Mouse (Mus musculus) forebrain, postnatal 0 days (tissue): ENCODE measurements around the gene Acaca. TPM values are rescaled to one million over a fixed set of nuclear protein-coding genes. Genes with fewer than 3 reads are reported as not detected.
A peak's percentile ranks its signal among the peaks of the same experiment; 100 is the strongest.
"Not testable (repeated sequence)": the region's sequence is repeated elsewhere in the genome, so short reads cannot be mapped to it uniquely, and the experiment has no call there.

ENCODE experiments used
- ATAC-seq: fragments of 200-750 bp; cut with Nextera tagmentation; 2 replicates; pipeline ENCODE4 v1.8.0; 2017; ENCODE audit warnings: mild to moderate bottlenecking, moderate library complexity
- DNase-seq: peaks from one replicate; pipeline ENCODE4 v3.0.0-alpha.2; 2015
- H3K27ac ChIP-seq: fragments of 300-500 bp; sonication (generic); 2 replicates; pipeline ENCODE4 v1.5.1; 2014; ENCODE audit warnings: low read depth, mild to moderate bottlenecking, antibody characterized with exemption, low read length, moderate library complexity, mixed read lengths
- H3K27me3 ChIP-seq: fragments of 300-500 bp; sonication (generic); 2 replicates; pipeline ENCODE4 v1.6.1; 2014; ENCODE audit warnings: mild to moderate bottlenecking, low read length, mixed read lengths; ENCODE audit not compliant: insufficient read depth
- H3K36me3 ChIP-seq: fragments of 300-500 bp; sonication (generic); 2 replicates; pipeline ENCODE4 v1.6.1; 2014; ENCODE audit warnings: mild to moderate bottlenecking, moderate library complexity; ENCODE audit not compliant: insufficient read depth
- H3K4me1 ChIP-seq: fragments of 300-500 bp; sonication (generic); 2 replicates; pipeline ENCODE4 v1.6.1; 2014; ENCODE audit warnings: antibody characterized with exemption; ENCODE audit not compliant: insufficient read depth
- H3K4me2 ChIP-seq: fragments of 300-500 bp; sonication (generic); 2 replicates; pipeline ENCODE4 v1.6.1; 2014; ENCODE audit warnings: low read depth, mild to moderate bottlenecking, moderate library complexity
- H3K4me3 ChIP-seq: fragments of 300-500 bp; sonication (generic); 2 replicates; pipeline ENCODE4 v1.5.1; 2014; ENCODE audit warnings: low read depth, low read length, mixed read lengths
- H3K9ac ChIP-seq: fragments of 300-500 bp; sonication (generic); 2 replicates; pipeline ENCODE4 v1.6.1; 2014; ENCODE audit warnings: mild to moderate bottlenecking
- H3K9me3 ChIP-seq: fragments of 300-500 bp; sonication (generic); 2 replicates; pipeline ENCODE4 v1.6.1; 2016; ENCODE audit warnings: low read length
- CTCF ChIP-seq: sonication (generic); IDR thresholded peaks from 2 replicates; pipeline ENCODE4 v1.5.1; 2016; ENCODE audit warnings: antibody characterized with exemption, control low read depth, low read depth
- WGBS: fragments of 180-500 bp; shearing (Covaris S2); extraction: QIAGEN DNeasy Blood & Tissue Kit; methylation state at CpG from one replicate; pipeline ENCODE4 v1.1.7; 2014; 5-methylcytosine and 5-hydroxymethylcytosine counted together
- polyA plus RNA-seq: library from polyadenylated mRNA; unstranded; fragments of >200 nt; fragmentation: Nextera tagmentation; extraction: Ambion mirVana; gene quantifications from 2 replicates; pipeline ENCODE4 v1.2.1, GENCODE M21; 2015
- total RNA-seq: library from RNA; depleted of rRNA; stranded (reverse); fragments of >200 nt; gene quantifications from 2 replicates; pipeline ENCODE4 v1.2.3, GENCODE M21; 2014

The Acaca gene
- total and polyA plus RNA-seq, 2 experiments from 2014 or later, result 16.5 to 200 TPM

DNA sequence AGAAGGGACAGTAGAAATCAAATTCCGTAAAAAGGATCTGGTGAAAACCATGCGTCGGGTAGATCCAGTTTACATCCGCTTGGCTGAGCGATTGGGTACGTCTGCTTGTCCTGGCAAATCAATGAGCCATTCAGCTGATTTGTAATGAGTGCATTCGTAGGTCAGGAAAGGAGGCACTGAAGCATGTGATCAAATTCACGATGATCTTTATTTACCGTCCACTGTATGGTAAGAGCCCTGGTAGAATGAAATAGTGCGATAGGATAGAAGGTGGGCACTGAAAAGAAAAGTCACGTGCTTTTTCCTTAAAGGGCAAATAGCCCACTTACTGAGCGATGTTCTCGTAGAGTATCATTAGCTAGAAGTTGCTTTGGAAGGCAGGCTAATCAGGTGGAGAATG is 253.0 kb downstream of the Acaca start:
- no peaks in the 10 kb centered on the region for H3K27me3 ChIP-seq
- H3K9ac ChIP-seq, result no peak overlapping the region
- ATAC-seq (no peak), DNase-seq (no peak)
- no peaks in the 10 kb centered on the region for H3K4me1 ChIP-seq
- H3K9me3 ChIP-seq, result no peaks in the 10 kb centered on the region
- peaks cover 25% of the 10 kb centered on the region; the same call in 1 of the 2 replicates for H3K36me3 ChIP-seq
- WGBS, result 26% methylated on average over 13 of the region's 13 CpGs
- H3K4me3 ChIP-seq, result no peak overlapping the region
- no peak overlapping the region for H3K27ac ChIP-seq
- TF ChIP-seq CTCF, result no peak
- H3K4me2 ChIP-seq, result no peak overlapping the region

DNA sequence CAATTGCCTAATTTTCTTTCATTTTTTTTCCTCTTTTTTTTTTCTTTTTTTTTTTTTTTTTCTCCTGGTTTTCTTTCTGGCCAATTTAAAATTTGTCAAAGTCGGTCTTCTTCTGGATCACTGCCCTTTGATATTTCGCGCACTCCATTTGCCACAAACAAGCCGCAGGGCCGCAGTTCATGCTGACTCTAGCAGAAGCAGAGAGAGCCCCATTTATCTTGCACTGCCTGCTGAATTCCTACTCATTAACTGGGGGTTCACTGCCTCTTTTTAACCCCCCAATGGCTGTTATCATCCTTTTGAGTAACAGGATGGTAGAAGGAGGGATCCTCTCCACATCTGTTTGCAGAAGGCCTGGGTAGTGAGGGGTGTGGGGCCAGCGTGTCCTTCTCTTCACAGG is 254.4 kb downstream of the Acaca start:
- H3K27ac ChIP-seq, result no peak overlapping the region

DNA sequence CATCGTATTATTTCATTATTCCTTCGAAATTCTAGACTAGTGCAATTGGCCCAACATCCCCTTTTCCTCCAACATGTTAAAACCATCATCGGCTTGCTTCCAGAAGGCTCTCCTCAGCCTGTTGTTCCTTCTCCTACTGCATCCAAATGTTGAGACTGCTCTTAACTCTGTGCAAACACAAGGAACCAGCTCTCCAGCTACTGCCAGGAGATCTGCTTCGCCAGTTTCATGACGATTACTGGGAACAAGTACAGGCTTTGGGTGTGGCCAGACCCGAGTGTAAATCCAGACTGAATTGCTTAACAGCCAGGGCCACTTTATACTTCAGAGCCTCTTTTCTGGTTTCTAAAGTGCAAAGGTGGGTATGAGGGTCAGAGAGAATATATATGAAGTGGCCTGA is 259.9 kb downstream of the Acaca start:
- Histone ChIP-seq H3K4me1 (0 out of 2 replicates have a peak, but pooled peaks cover 3% of the 10 kb centered on the region), H3K36me3 (peaks cover 30% of the 10 kb centered on the region), H3K27ac (no peak overlapping the region), H3K9me3 (no peaks in the 10 kb centered on the region), H3K27me3 (no peaks in the 10 kb centered on the region), H3K4me3 (no peak overlapping the region), H3K4me2 (no peak overlapping the region), H3K9ac (no peak overlapping the region)
- TF ChIP-seq CTCF, result no peak
- WGBS, result 56% methylated on average over 6 of the region's 6 CpGs
- ATAC-seq, result no peak
- DNase-seq, result peak; percentile 27

More for the DNA sequence above, 254.4 kb downstream of the Acaca start:
- ATAC-seq, result no peak
- H3K4me2 ChIP-seq, result no peak overlapping the region
- no peak for DNase-seq
- no peak for TF ChIP-seq CTCF
- H3K36me3 ChIP-seq, result peaks cover 25% of the 10 kb centered on the region; the same call in 1 of the 2 replicates
- WGBS, result 48% methylated on average over 6 of the region's 6 CpGs
- no peak overlapping the region for H3K9ac ChIP-seq
- H3K4me3 ChIP-seq, result no peak overlapping the region
- no peaks in the 10 kb centered on the region for H3K9me3 ChIP-seq
- no peaks in the 10 kb centered on the region for H3K27me3 ChIP-seq
- 0 out of 2 replicates have a peak, but pooled peaks cover 3% of the 10 kb centered on the region for H3K4me1 ChIP-seq

DNA sequence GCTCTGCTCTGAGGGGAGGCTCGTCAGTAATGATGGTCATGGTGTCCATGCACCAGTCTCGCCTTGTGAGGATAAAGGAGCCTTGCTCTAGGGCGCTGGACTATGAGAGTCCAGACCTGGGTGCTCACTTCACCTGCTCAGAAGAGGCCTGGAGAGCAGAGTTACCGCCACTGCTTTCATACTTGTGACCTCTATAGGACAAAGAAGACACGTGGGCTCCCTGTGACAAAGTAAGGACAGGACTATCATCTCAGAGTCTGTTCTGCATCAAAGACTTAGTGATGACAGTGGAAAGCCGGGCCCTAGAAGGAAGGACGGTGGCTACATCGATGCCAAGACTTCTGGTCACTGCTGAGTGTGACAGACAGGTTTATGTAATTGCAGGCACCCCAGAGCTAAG is 261.7 kb downstream of the Acaca start:
- 89% methylated on average over 8 of the region's 8 CpGs for WGBS
- H3K27ac ChIP-seq, result no peak overlapping the region
- DNase-seq, result no peak

DNA sequence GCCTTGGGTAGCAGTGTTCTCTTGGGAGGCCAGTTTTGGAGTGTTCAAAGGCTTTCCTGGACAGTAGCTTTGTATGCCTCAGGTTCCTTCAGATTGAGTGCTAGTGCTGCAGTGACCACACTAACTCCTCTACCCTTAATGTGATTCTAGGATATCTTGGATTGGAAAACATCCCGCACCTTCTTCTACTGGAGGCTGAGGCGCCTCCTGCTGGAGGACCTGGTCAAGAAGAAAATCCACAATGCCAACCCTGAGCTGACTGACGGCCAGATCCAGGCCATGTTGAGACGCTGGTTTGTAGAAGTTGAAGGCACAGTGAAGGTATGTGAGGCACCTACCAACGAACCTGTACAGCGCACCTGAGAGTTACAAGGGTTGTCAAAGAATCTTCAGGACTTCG is 262.6 kb downstream of the Acaca start:
- H3K4me1 ChIP-seq, H3K9ac ChIP-seq: not testable (repeated sequence)
- peak; percentile 37 for TF ChIP-seq CTCF

More for the DNA sequence above, 261.7 kb downstream of the Acaca start:
- H3K4me1 ChIP-seq, result 0 out of 2 replicates have a peak, but pooled peaks cover 3% of the 10 kb centered on the region
- peaks cover 27% of the 10 kb centered on the region for H3K36me3 ChIP-seq
- H3K27me3 ChIP-seq, result no peaks in the 10 kb centered on the region
- no peak for TF ChIP-seq CTCF
- H3K9ac ChIP-seq, result no peak overlapping the region
- H3K4me3 ChIP-seq, result no peak overlapping the region
- ATAC-seq, result no peak
- H3K4me2 ChIP-seq, result no peak overlapping the region
- H3K9me3 ChIP-seq, result no peaks in the 10 kb centered on the region

DNA sequence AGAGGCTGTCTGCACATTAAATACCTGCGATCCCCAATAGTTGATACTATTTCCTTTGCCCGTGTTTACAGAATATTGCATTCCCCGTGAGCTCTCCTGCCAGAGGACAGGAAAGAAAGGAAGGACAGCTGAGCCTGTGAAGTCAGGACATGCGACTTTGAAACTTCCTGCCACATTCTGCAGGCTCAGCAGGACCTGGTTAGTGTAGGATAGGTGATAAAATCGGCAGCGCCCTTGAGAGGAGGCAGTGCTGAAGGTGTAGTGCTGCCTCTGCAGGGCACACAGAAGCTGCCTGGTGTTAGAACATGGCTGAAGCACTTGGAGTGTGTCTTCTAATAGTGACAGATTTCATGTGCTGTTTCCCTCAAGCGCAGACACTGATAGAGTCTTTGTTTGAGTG is 264.1 kb downstream of the Acaca start:
- no peak for DNase-seq
- no peak for ATAC-seq
- no peaks in the 10 kb centered on the region for H3K9me3 ChIP-seq
- H3K9ac ChIP-seq, result no peak overlapping the region
- H3K36me3 ChIP-seq, result peaks cover 37% of the 10 kb centered on the region
- no peak overlapping the region for H3K27ac ChIP-seq
- H3K27me3 ChIP-seq, result no peaks in the 10 kb centered on the region
- 84% methylated on average over 7 of the region's 7 CpGs for WGBS
- no peak for TF ChIP-seq CTCF
- H3K4me3 ChIP-seq, result no peak overlapping the region
- no peak overlapping the region for H3K4me2 ChIP-seq
- no peaks in the 10 kb centered on the region for H3K4me1 ChIP-seq

More for the DNA sequence above, 262.6 kb downstream of the Acaca start:
- H3K27ac ChIP-seq, ATAC-seq, H3K4me2 ChIP-seq, H3K4me3 ChIP-seq, DNase-seq, H3K9me3 ChIP-seq, H3K27me3 ChIP-seq: not testable (repeated sequence)
- 79% methylated on average over 7 of the region's 7 CpGs for WGBS
- peaks cover 27% of the 10 kb centered on the region for H3K36me3 ChIP-seq

DNA sequence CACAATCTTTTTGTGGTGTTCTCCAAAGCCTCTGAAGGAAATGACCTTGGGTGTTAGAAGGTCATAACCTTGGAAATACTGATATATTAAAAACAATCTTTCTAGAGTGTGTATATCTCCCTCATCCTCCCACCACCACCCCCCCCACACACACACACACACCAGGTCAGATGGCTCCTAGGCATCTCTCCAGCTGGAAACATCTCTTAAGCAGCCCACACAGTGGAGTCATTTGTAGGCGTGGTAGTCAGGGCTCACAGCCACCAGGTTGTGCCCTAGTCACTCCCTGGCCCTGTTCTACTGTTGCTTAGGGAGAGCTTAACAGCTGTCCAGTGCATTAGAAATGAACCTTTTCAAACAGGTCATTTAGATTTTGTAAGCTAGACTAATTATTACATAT is 265.5 kb downstream of the Acaca start:
- DNase-seq (no peak), ATAC-seq (no peak)
- Histone ChIP-seq H3K27me3 (no peaks in the 10 kb centered on the region), H3K27ac (no peak overlapping the region), H3K4me1 (no peaks in the 10 kb centered on the region), H3K9me3 (no peaks in the 10 kb centered on the region), H3K4me3 (no peak overlapping the region), H3K36me3 (peaks cover 40% of the 10 kb centered on the region), H3K4me2 (no peak overlapping the region), H3K9ac (no peak overlapping the region)
- WGBS, result 61% methylated on average over 1 of the region's 1 CpGs
- TF ChIP-seq CTCF, result no peak
